Mouse (Mus musculus) bone marrow macrophage, adult 2 months (primary cell): ENCODE results near the gene Ntsr1. TPM values are rescaled to one million over a fixed set of nuclear protein-coding genes. Genes with fewer than 3 reads are reported as not detected.

Source experiments
- H3K27ac ChIP-seq: 2 replicates; pipeline ENCODE4 v1.5.1; 2012; ENCODE audit warnings: low read depth, low read length; ENCODE audit not compliant: insufficient read depth
- H3K4me1 ChIP-seq: 2 replicates; pipeline ENCODE4 v1.6.1; 2012; ENCODE audit warnings: low read length; ENCODE audit not compliant: control insufficient read depth, insufficient read depth
- H3K4me3 ChIP-seq: 2 replicates; pipeline ENCODE4 v1.5.1; 2012; ENCODE audit warnings: mild to moderate bottlenecking, low read length, moderate library complexity; ENCODE audit not compliant: insufficient read depth
- CTCF ChIP-seq: IDR thresholded peaks from 2 replicates; pipeline ENCODE4 v1.5.1; 2012; ENCODE audit warnings: low read depth, mild to moderate bottlenecking, low read length, moderate library complexity
- POLR2A ChIP-seq: IDR thresholded peaks from 2 replicates; pipeline ENCODE4 v1.6.1; 2012; ENCODE audit warnings: mild to moderate bottlenecking, low read depth, low read length, borderline replicate concordance
- polyA plus RNA-seq: library from polyadenylated mRNA; stranded (reverse); fragments of >200 nt; gene quantifications from 2 replicates; pipeline ENCODE4 v1.2.4, GENCODE M21; 2012; ENCODE audit not compliant: missing spikeins, insufficient read depth, insufficient read length

The Ntsr1 gene
- not detected in 2 replicates for polyA plus RNA-seq

- TF ChIP-seq CTCF (no peak), POLR2A (no peak)
- no peak within 1 kb of the TSS for H3K4me3 ChIP-seq
- H3K4me1 ChIP-seq = no peaks in the 10 kb centered on the region
- H3K27ac ChIP-seq = no peak within 1 kb of the TSS
Observed at GRCm38 (mm10) chr2:180499741-180500140, at the start of gene Ntsr1. TSS of gene Ntsr1 (plus strand) at chr2:180499976.

DNA sequence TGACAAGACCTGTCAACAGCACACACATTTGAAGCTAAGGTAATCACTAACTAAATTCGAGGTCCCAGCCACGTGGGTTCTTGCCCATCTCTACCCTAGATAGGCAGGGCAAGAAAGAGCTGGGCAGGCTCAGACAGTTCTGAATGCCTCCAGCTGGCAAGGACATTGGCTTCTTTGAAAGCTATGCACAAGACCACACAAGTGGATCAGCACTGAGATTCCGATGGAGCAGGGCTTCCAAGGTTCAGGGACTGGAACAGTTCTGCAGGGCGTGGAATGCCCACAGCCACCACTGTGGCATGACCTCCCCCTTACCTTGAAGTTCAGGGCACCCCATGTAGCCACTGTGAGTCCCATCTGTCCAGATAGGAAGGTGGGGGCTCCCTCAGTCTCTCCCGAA is 49.2 kb upstream of the Ntsr1 start:
- H3K4me1 ChIP-seq = peaks cover 67% of the 10 kb centered on the region
- no peak overlapping the region for H3K4me3 ChIP-seq
- no peak overlapping the region for H3K27ac ChIP-seq
- TF ChIP-seq CTCF (no peak), POLR2A (no peak)

- H3K4me1 ChIP-seq = peaks cover 63% of the 10 kb centered on the region
- H3K4me3 ChIP-seq = peak within 1 kb of the TSS; percentile 88
- H3K27ac ChIP-seq = peak within 1 kb of the TSS; percentile 42
- TF ChIP-seq POLR2A = no peak
Observed at GRCm38 (mm10) chr2:180455723-180456698, 43.8 kb upstream of the Ntsr1 start, which contains the start of gene Slco4a1. TSS of gene Slco4a1 (plus strand) at chr2:180456245.

DNA sequence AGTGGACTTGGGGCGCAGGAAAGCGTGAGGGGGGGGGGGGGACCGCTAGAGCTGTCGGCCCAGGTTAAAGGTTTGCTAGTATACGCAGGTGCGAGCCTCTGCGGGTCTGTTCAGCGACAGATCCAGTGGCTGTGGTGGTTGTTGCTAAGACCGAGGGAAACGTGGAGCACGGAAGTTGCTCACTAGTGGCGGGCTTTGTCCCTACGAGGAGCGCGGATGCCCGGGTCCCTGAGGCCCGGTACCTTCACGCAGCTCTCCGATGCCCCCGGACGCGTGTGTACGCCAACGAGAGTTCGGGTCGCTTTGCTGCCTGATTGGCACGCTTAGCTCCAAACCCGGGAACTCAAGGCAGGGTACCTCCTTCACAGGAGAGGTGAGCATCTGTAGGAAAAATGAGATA is 43.1 kb upstream of the Ntsr1 start:
- Histone ChIP-seq H3K4me3 (peak overlapping the region; percentile 88), H3K27ac (peak overlapping the region; percentile 32; the same call in 1 of the 2 replicates), H3K4me1 (peaks cover 69% of the 10 kb centered on the region)
- TF ChIP-seq CTCF (peak; percentile 12; the same call in 1 of the 2 replicates), POLR2A (no peak)

- Histone ChIP-seq H3K4me1 (peaks cover 69% of the 10 kb centered on the region), H3K27ac (no peak overlapping the region), H3K4me3 (peak overlapping the region; percentile 88)
- TF ChIP-seq CTCF (no peak), POLR2A (no peak)
Observed at GRCm38 (mm10) chr2:180457680-180458079, 42.1 kb upstream of the Ntsr1 start.

GRCm38 (mm10) chr2:180459437-180459836 is 40.3 kb upstream of the Ntsr1 start:
- Histone ChIP-seq H3K4me3 (no peak overlapping the region), H3K4me1 (peaks cover 55% of the 10 kb centered on the region), H3K27ac (no peak overlapping the region)
- TF ChIP-seq POLR2A = no peak
- TF ChIP-seq CTCF = no peak

DNA sequence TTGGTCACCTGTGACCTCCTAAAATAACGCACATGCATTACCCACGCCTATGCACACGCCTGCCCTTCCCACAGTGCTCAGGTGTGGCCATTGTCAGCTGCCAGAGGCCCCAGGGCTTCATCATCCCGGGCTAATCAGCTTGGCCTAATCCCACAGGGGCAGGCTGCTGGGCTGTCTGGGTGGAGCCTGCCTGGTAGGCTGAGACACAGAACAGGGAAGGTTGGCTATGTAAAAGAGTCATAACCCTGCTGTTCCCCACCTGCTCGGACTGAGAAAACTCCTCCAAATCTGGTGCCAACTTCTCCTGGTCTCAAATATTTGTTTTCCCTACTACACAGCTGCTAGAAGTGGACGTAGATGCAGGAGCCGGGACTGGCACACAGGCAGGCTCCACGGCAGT is 39.0 kb upstream of the Ntsr1 start:
- TF ChIP-seq CTCF = no peak
- H3K27ac ChIP-seq = no peak overlapping the region
- no peak overlapping the region for H3K4me3 ChIP-seq
- H3K4me1 ChIP-seq = peaks cover 47% of the 10 kb centered on the region

- Histone ChIP-seq H3K27ac (no peak overlapping the region), H3K4me1 (peaks cover 47% of the 10 kb centered on the region), H3K4me3 (no peak overlapping the region)
- TF ChIP-seq CTCF (no peak), POLR2A (no peak)
Observed at GRCm38 (mm10) chr2:180462593-180462992, 37.2 kb upstream of the Ntsr1 start.

- Histone ChIP-seq H3K4me1 (peaks cover 11% of the 10 kb centered on the region), H3K4me3 (no peak overlapping the region), H3K27ac (no peak overlapping the region)
- TF ChIP-seq POLR2A (no peak), CTCF (no peak)
Observed at GRCm38 (mm10) chr2:180466505-180466904, 33.3 kb upstream of the Ntsr1 start.

GRCm38 (mm10) chr2:180468871-180469270 is 30.9 kb upstream of the Ntsr1 start:
- no peak overlapping the region for H3K27ac ChIP-seq
- no peaks in the 10 kb centered on the region for H3K4me1 ChIP-seq
- TF ChIP-seq CTCF = no peak
- TF ChIP-seq POLR2A = no peak
- H3K4me3 ChIP-seq = no peak overlapping the region
